Mouse (Mus musculus) cerebral cortex, adult 2 months (tissue): Measurements from ENCODE around the gene Hoxc5.

ENCODE experiments used
- whole genome bisulfite sequencing: fragments of 180-500 bp; shearing (Covaris S2); methylation state at CpG from one replicate; pipeline ENCODE4 v1.1.7; 2018; 5-methylcytosine and 5-hydroxymethylcytosine counted together

Hoxc5 gene

GRCm38 (mm10) chr15:102990461-102991397, 23.5 kb downstream of the Hoxc5 start, which contains the start of gene Hoxc8:
Hoxc8 (plus strand) TSS chr15:102990607.
- WGBS: 3% methylated on average over 69 of the region's 69 CpGs

GRCm38 (mm10) chr15:102991782-102992181, 24.5 kb downstream of the Hoxc5 start:
- 5% methylated on average over 7 of the region's 7 CpGs for WGBS

- 6% methylated on average over 11 of the region's 11 CpGs for WGBS
Observed at GRCm38 (mm10) chr15:102992206-102992605, 25.0 kb downstream of the Hoxc5 start.

- 5% methylated on average over 3 of the region's 3 CpGs for WGBS
Observed at GRCm38 (mm10) chr15:102992863-102993262, 25.6 kb downstream of the Hoxc5 start.

GRCm38 (mm10) chr15:102996548-102996947, 29.3 kb downstream of the Hoxc5 start:
- WGBS: 4% methylated on average over 9 of the region's 9 CpGs

GRCm38 (mm10) chr15:102997431-102997830, 30.2 kb downstream of the Hoxc5 start:
- 7% methylated on average over 3 of the region's 3 CpGs for WGBS

- 4% methylated on average over 19 of the region's 19 CpGs for WGBS
Observed at GRCm38 (mm10) chr15:102997939-102998355, 30.7 kb downstream of the Hoxc5 start, which contains the start of gene Hoxc6. Hoxc6 (plus strand) TSS chr15:102998257.

GRCm38 (mm10) chr15:102998608-102999182, 31.5 kb downstream of the Hoxc5 start:
- 3% methylated on average over 19 of the region's 19 CpGs for WGBS

- WGBS: under 1% methylated on average over 33 of the region's 33 CpGs
Observed at GRCm38 (mm10) chr15:102999183-102999831, 32.1 kb downstream of the Hoxc5 start.

GRCm38 (mm10) chr15:102999955-103000354, 32.7 kb downstream of the Hoxc5 start:
- 7% methylated on average over 11 of the region's 11 CpGs for WGBS

- WGBS: 13% methylated on average over 24 of the region's 24 CpGs
Observed at GRCm38 (mm10) chr15:103000501-103000901, 33.3 kb downstream of the Hoxc5 start.

- 66% methylated on average over 2 of the region's 2 CpGs for WGBS
Observed at GRCm38 (mm10) chr15:103001370-103001769, 34.1 kb downstream of the Hoxc5 start.

- WGBS: 42% methylated on average over 4 of the region's 4 CpGs
Observed at GRCm38 (mm10) chr15:103002156-103002555, 34.9 kb downstream of the Hoxc5 start.

GRCm38 (mm10) chr15:103002821-103003448, 35.7 kb downstream of the Hoxc5 start:
- 11% methylated on average over 13 of the region's 13 CpGs for WGBS

- 3% methylated on average over 17 of the region's 17 CpGs for WGBS
Observed at GRCm38 (mm10) chr15:103005308-103005707, 38.1 kb downstream of the Hoxc5 start.

- WGBS: 5% methylated on average over 5 of the region's 5 CpGs
Observed at GRCm38 (mm10) chr15:103005797-103006196, 38.6 kb downstream of the Hoxc5 start.

- 21% methylated on average over 1 of the region's 1 CpGs for WGBS
Observed at GRCm38 (mm10) chr15:103006326-103006725, 39.1 kb downstream of the Hoxc5 start.

GRCm38 (mm10) chr15:103009265-103010111, 42.2 kb downstream of the Hoxc5 start:
- WGBS: 3% methylated on average over 27 of the region's 27 CpGs

GRCm38 (mm10) chr15:103010112-103010846, 43.0 kb downstream of the Hoxc5 start:
- WGBS: 4% methylated on average over 31 of the region's 31 CpGs
